Mouse (Mus musculus) urinary bladder, adult 2 months (tissue): ENCODE measurements at regions not wholly inside any gene's neighbourhood (a gene's known extent, or its start where the extent isn't known, plus 50 kb on each side); places are given as distances from the start of the nearest gene placed in this dataset.

ENCODE experiments used
- DNase-seq: peaks from one replicate; pipeline ENCODE4 v3.0.0; 2022; ENCODE audit warnings: low spot score

DNA sequence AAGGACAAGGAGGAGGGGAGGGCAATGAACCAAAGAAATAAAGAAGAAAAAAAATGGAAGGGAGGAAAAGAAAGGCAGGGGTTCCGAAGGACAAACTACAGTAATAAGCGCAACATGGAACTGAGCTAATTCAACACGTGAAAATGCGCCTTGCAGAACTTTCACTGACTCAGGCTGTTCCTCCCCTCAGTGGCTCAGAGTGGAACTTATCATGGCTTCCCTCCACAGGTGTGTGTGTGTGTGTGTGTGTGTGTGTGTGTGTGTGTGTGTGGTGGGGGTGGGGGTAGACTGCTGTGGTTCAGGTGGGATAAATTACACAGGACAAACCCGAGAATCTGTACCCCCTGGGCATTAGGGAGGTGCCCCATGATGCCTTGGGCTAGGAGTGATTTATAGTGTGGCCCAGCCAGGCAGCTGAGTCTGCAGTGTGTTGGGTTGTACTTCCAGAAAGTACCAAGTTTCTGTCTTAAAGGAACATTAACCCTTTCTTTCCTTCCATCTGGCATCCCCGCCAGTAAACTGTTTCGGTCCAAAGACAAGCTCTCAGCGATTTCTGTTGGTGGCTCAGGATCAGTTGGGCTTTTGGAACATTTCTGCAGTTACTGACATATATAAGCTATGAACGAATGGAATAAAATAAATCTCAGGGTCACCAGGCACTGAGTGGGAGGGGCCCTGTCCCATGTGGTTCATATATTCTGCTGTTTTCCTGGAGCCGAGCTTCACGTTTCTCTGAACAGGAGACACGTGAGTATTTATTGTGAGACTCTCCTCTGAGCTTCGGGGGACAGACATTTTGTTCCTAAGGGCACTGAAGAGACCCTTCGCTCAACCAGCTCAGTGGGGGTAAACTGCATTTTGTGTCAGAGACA is 71.1 kb upstream of the Lnx1 start:
- no peak for DNase-seq

DNA sequence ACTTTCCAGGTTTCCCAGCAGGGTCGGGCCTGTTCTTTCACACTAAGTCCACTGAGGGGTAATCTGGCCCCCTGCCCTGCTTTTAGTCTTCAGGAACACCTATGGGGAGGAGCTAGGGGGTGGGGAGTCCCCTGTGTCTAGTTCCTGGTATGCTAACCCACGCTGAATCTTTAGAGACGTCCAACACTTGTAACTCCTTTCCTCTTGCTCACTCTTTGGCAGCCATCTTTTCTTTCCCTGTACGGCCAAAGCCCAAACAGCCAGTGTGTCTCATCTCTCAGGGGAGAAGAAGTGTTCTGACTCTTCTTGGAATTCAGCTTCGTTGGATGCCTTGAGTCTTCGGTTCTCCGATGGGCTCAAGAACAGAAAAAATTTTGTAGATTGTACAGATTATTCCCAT is 68.4 kb upstream of the Lnx1 start:
- no peak for DNase-seq

- no peak for DNase-seq
Measured at GRCm38 (mm10) chr5:74769023-74769422, 66.3 kb upstream of the Lnx1 start.

- no peak for DNase-seq
Measured at GRCm38 (mm10) chr5:74767993-74768392, 65.3 kb upstream of the Lnx1 start.

GRCm38 (mm10) chr5:74766211-74766610 is 63.5 kb upstream of the Lnx1 start:
- no peak for DNase-seq

- no peak for DNase-seq
Measured at GRCm38 (mm10) chr5:74765061-74765767, 62.5 kb upstream of the Lnx1 start.

- DNase-seq = no peak
Measured at GRCm38 (mm10) chr5:74757557-74757956, 54.8 kb upstream of the Lnx1 start.

DNA sequence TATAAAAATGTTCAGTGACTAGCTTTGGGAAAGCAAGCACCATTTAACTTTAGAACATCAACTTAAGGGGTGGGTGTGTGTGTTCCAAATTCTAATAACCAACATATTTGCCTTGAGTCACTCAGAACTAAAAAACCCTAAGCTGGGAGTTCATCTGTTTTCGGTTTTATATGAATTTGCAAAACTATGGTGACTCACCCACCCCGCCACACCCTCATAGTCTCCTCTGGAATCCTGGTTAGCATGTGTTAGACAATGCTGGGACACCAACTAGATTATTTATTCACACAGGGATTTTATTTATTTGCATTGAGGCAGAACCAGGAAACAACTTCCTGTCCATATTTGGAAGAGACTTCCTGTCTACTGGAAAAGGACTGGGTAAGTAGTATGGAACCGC is 50.2 kb upstream of the Lnx1 start:
- DNase-seq = no peak
